Mouse (Mus musculus): ENCODE measurements at regions not wholly inside any gene's neighbourhood (a gene's known extent, or its start where the extent isn't known, plus 50 kb on each side); places are given as distances from the start of the nearest gene placed in this dataset.

DNA sequence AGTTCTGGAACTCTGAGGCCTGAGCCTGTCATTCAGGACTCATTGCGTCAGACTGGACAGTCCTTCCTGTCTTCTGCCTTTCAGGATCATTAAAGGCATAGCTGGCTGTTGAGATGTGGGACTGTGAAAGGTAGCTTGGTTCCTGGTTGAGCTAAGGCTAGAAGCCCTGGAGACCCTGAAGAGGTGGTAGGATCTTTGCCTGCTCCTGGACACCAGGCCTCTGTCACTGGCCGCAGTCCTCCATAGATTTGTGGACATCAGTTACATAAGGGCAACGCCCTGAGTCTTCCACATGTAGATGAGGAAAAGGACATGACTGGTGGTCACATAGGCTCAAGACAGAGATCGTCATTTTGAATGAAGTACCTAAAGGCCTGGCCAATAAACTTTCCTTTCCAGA lies 127.9 kb downstream of the Opa1 start:
- Histone ChIP-seq H3K27me3 (ENCODE audit: control insufficient read depth, insufficient read depth, low read length) (no peaks in the 10 kb centered on the region), H3K4me3 (ENCODE audit: insufficient read depth, low read depth, low read length) (no peak overlapping the region), H3K79me2 (ENCODE audit: control insufficient read depth, insufficient read depth, low read length) (no peaks in the 10 kb centered on the region), H3K9ac (ENCODE audit: low read depth, low read length) (no peak overlapping the region), H3K4me1 (ENCODE audit: control insufficient read depth, insufficient read depth, low read length) (no peaks in the 10 kb centered on the region), H3K27ac (replicated peaks; ENCODE audit: insufficient read depth, low read depth, low read length) (no peak overlapping the region), H3K36me3 (ENCODE audit: control insufficient read depth, insufficient read depth, low read length) (no peaks in the 10 kb centered on the region)
- TF ChIP-seq CTCF (IDR thresholded peaks at IDR 0.05; ENCODE audit: low read depth, low read length) (no peak), POLR2A (IDR thresholded peaks at IDR 0.05; ENCODE audit: extremely low read depth, insufficient read depth, low read length) (no peak)
- 95% methylated on average over 4 of the region's 4 CpGs for WGBS
- DNase-seq (ENCODE audit: extremely low read depth, low read depth, low spot score), result no peak

DNA sequence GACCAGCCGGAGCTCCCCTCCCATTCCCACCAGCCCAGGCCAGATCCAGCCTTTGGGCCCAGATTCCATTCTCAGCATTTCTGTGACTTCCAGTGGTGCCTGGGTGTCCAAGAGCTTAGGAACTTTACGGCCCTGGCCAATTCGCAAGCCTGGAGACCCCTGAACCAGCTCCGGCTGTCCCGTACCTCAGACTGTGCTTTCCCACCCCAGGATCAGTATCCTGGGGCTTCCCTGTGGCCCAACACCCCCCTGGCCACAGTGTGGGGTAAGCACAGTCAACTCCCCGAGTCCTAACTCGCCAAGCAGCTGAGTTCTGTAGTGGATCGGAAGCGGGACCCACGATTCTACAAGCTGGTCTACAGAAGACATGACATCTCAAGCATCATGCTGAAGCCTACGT lies 128.5 kb downstream of the Opa1 start:
- H3K27me3 ChIP-seq (ENCODE audit: control insufficient read depth, insufficient read depth, low read length), result no peaks in the 10 kb centered on the region
- H3K9ac ChIP-seq (ENCODE audit: low read depth, low read length), result no peak overlapping the region
- TF ChIP-seq POLR2A (IDR thresholded peaks at IDR 0.05; ENCODE audit: extremely low read depth, insufficient read depth, low read length) (no peak), CTCF (IDR thresholded peaks at IDR 0.05; ENCODE audit: low read depth, low read length) (no peak)
- H3K79me2 ChIP-seq (ENCODE audit: control insufficient read depth, insufficient read depth, low read length), result no peaks in the 10 kb centered on the region
- no peak for DNase-seq (ENCODE audit: extremely low read depth, low read depth, low spot score)
- WGBS, result 93% methylated on average over 11 of the region's 11 CpGs
- no peaks in the 10 kb centered on the region for H3K36me3 ChIP-seq (ENCODE audit: control insufficient read depth, insufficient read depth, low read length)
- H3K4me3 ChIP-seq (ENCODE audit: insufficient read depth, low read depth, low read length), result no peak overlapping the region
- no peak overlapping the region for H3K27ac ChIP-seq (replicated peaks; ENCODE audit: insufficient read depth, low read depth, low read length)
- H3K4me1 ChIP-seq (ENCODE audit: control insufficient read depth, insufficient read depth, low read length), result no peaks in the 10 kb centered on the region

- no peak for TF ChIP-seq CTCF (IDR thresholded peaks at IDR 0.05; ENCODE audit: low read depth, low read length)
- no peak for TF ChIP-seq POLR2A (IDR thresholded peaks at IDR 0.05; ENCODE audit: extremely low read depth, insufficient read depth, low read length)
- H3K4me1 ChIP-seq (ENCODE audit: control insufficient read depth, insufficient read depth, low read length), result no peaks in the 10 kb centered on the region
- WGBS, result 70% methylated on average over 4 of the region's 4 CpGs
- H3K79me2 ChIP-seq (ENCODE audit: control insufficient read depth, insufficient read depth, low read length), result no peaks in the 10 kb centered on the region
- H3K36me3 ChIP-seq (ENCODE audit: control insufficient read depth, insufficient read depth, low read length), result no peaks in the 10 kb centered on the region
- DNase-seq (ENCODE audit: extremely low read depth, low read depth, low spot score), result no peak
- H3K27me3 ChIP-seq (ENCODE audit: control insufficient read depth, insufficient read depth, low read length), result no peaks in the 10 kb centered on the region
- H3K9ac ChIP-seq (ENCODE audit: low read depth, low read length), result no peak overlapping the region
- H3K4me3 ChIP-seq (ENCODE audit: insufficient read depth, low read depth, low read length), result no peak overlapping the region
- no peak overlapping the region for H3K27ac ChIP-seq (replicated peaks; ENCODE audit: insufficient read depth, low read depth, low read length)
Observed at GRCm38 (mm10) chr16:29709072-29709471, 129.9 kb downstream of the Opa1 start.

GRCm38 (mm10) chr16:29711386-29711785 lies 132.3 kb downstream of the Opa1 start:
- no peaks in the 10 kb centered on the region for H3K27me3 ChIP-seq (ENCODE audit: control insufficient read depth, insufficient read depth, low read length)
- no peaks in the 10 kb centered on the region for H3K4me1 ChIP-seq (ENCODE audit: control insufficient read depth, insufficient read depth, low read length)
- H3K36me3 ChIP-seq (ENCODE audit: control insufficient read depth, insufficient read depth, low read length), result no peaks in the 10 kb centered on the region
- TF ChIP-seq POLR2A (IDR thresholded peaks at IDR 0.05; ENCODE audit: extremely low read depth, insufficient read depth, low read length), result no peak
- TF ChIP-seq CTCF (IDR thresholded peaks at IDR 0.05; ENCODE audit: low read depth, low read length), result no peak
- no peak overlapping the region for H3K9ac ChIP-seq (ENCODE audit: low read depth, low read length)
- H3K4me3 ChIP-seq (ENCODE audit: insufficient read depth, low read depth, low read length), result no peak overlapping the region
- H3K27ac ChIP-seq (replicated peaks; ENCODE audit: insufficient read depth, low read depth, low read length), result no peak overlapping the region
- no peaks in the 10 kb centered on the region for H3K79me2 ChIP-seq (ENCODE audit: control insufficient read depth, insufficient read depth, low read length)
- no peak for DNase-seq (ENCODE audit: extremely low read depth, low read depth, low spot score)

DNA sequence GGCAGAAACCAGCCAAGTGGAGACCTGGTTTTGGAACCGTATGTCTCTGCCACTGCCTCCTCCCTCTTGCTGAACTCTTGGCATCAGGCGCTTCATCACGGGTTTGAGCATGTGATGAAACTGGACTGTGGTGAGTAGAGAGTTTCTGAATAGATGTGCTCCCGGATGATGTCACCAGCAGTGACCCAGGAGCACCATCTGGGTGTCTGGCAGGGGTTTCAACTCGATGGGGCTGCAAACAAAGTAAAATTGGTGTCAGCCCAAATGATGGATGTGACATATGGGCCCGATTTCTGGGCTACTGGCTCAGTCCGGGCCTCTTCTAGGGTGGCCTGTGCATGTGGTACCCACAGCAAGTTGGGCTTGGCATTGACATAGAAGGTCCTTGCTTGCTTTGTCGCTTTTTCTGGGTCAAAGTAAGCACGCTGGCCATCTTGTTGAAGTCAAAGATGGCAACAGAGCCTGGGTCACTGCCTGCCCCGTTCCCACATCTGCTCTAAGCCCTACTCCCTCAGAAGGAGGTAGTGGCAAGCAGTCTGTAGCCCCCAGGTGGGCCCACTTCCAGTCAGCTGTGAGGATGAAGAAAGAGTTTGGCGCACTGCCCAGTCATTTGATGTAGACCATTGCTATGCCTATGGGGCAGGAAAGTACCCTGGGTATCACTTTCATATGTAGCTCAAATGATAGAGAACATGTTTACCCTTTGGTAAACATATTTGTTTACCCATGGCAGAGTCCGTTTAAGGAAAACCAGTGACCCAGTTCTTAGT lies 133.0 kb downstream of the Opa1 start:
- no peak for DNase-seq (ENCODE audit: extremely low read depth, low read depth, low spot score)
- Histone ChIP-seq H3K27ac (replicated peaks; ENCODE audit: insufficient read depth, low read depth, low read length) (no peak overlapping the region), H3K36me3 (ENCODE audit: control insufficient read depth, insufficient read depth, low read length) (no peaks in the 10 kb centered on the region), H3K4me1 (ENCODE audit: control insufficient read depth, insufficient read depth, low read length) (no peaks in the 10 kb centered on the region), H3K9ac (ENCODE audit: low read depth, low read length) (no peak overlapping the region), H3K27me3 (ENCODE audit: control insufficient read depth, insufficient read depth, low read length) (no peaks in the 10 kb centered on the region), H3K4me3 (ENCODE audit: insufficient read depth, low read depth, low read length) (no peak overlapping the region), H3K79me2 (ENCODE audit: control insufficient read depth, insufficient read depth, low read length) (no peaks in the 10 kb centered on the region)
- 82% methylated on average over 12 of the region's 12 CpGs for whole genome bisulfite sequencing
- no peak for TF ChIP-seq POLR2A (IDR thresholded peaks at IDR 0.05; ENCODE audit: extremely low read depth, insufficient read depth, low read length)
- TF ChIP-seq CTCF (IDR thresholded peaks at IDR 0.05; ENCODE audit: low read depth, low read length), result no peak

GRCm38 (mm10) chr16:29714612-29715127 lies 135.5 kb downstream of the Opa1 start:
- Histone ChIP-seq H3K4me1 (ENCODE audit: control insufficient read depth, insufficient read depth, low read length) (no peaks in the 10 kb centered on the region), H3K79me2 (ENCODE audit: control insufficient read depth, insufficient read depth, low read length) (no peaks in the 10 kb centered on the region), H3K4me3 (ENCODE audit: insufficient read depth, low read depth, low read length) (no peak overlapping the region), H3K9ac (ENCODE audit: low read depth, low read length) (no peak overlapping the region), H3K27ac (replicated peaks; ENCODE audit: insufficient read depth, low read depth, low read length) (no peak overlapping the region), H3K36me3 (ENCODE audit: control insufficient read depth, insufficient read depth, low read length) (no peaks in the 10 kb centered on the region), H3K27me3 (ENCODE audit: control insufficient read depth, insufficient read depth, low read length) (no peaks in the 10 kb centered on the region)
- whole genome bisulfite sequencing, result 78% methylated on average over 10 of the region's 10 CpGs
- DNase-seq (ENCODE audit: extremely low read depth, low read depth, low spot score), result no peak
- TF ChIP-seq CTCF (IDR thresholded peaks at IDR 0.05; ENCODE audit: low read depth, low read length) (no peak), POLR2A (IDR thresholded peaks at IDR 0.05; ENCODE audit: extremely low read depth, insufficient read depth, low read length) (no peak)
